Mouse (Mus musculus): Measurements from ENCODE around the gene Olfr465-ps1. TPM values are rescaled to one million over a fixed set of nuclear protein-coding genes. Genes with fewer than 3 reads are reported as not detected.

The Olfr465-ps1 gene
- total RNA-seq (2012; rRNA removed) (not detected in 2 replicates), total RNA-seq (2014; rRNA removed) (not detected in 2 replicates), polyA plus RNA-seq (2012; ENCODE audit: insufficient read length, low read depth) (not detected in 2 replicates)

DNA sequence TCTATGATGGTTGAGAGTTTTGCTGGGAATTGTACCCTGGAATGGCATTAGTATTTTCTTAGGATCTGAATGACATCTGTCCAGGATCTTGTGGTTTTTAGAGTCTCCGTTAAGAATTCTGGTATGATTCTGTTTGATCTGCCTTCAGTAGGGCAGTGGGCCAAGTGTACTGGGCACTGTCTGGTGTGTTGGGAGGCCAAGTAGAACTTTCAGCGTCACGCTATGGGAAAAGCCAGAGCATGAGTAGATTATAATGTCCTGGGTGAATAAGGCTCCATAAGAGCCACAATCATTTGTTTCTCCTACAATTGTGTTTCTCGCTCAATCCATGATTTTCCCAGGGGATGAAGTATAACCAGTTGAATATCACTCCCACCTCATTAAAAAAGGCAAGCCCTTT is at the start of gene Olfr465-ps1:
Olfr465-ps1 (plus strand) TSS at position 301 of the 400 bp plus-strand sequence.
- Histone ChIP-seq H3K9me3 (replicated peaks; ENCODE audit: low read length) (no peaks in the 10 kb centered on the region), H3K79me2 (replicated peaks; ENCODE audit: control insufficient read depth, extremely low read depth, insufficient read depth, poor library complexity, severe bottlenecking) (no peaks in the 10 kb centered on the region), H3K4me3 (replicated peaks in 1 of 3; ENCODE audit: low read depth in 2 of 3, low read length in 2 of 3, poor library complexity in 1 of 3) (no peak within 1 kb of the TSS), H3K27me3 (replicated peaks) (no peaks in the 10 kb centered on the region), H3K36me3 (replicated peaks in 1 of 2; ENCODE audit: control insufficient read depth in 1 of 2, insufficient read depth in 1 of 2, low read length in 1 of 2) (no peaks in the 10 kb centered on the region), H3K4me2 (ENCODE audit: insufficient read depth, low read depth, poor library complexity, severe bottlenecking) (no peak within 1 kb of the TSS), H3K27ac (ENCODE audit: insufficient read depth, low read depth) (no peak within 1 kb of the TSS), H3K4me1 (ENCODE audit: control insufficient read depth in 1 of 2, insufficient read depth in 2 of 2) (no peaks in the 10 kb centered on the region), H3K9ac (ENCODE audit: insufficient read depth, low read depth) (no peak within 1 kb of the TSS)
- DNase-seq (ENCODE audit: extremely low read depth) = no peak
- in situ Hi-C loops (cut with MboI; ENCODE audit: low pct_ligation_motif_present, low pct_unique_long_range_greater_than_20kb, low sequenced_read_pairs) = no loop called here
- TF ChIP-seq IRF4 (IDR thresholded peaks at IDR 0.05; ENCODE audit: low read depth, low read length) (no peak), PAX5 (IDR thresholded peaks at IDR 0.05; ENCODE audit: low read length) (no peak), NELFE (IDR thresholded peaks at IDR 0.05; ENCODE audit: low read depth, low read length) (no peak), HCFC1 (IDR thresholded peaks at IDR 0.05; ENCODE audit: low read depth, low read length) (no peak), CTCF (conservative IDR thresholded peaks at IDR 0.05 in 1 of 2, IDR thresholded peaks at IDR 0.05 in 1 of 2; ENCODE audit: low read depth in 2 of 2, low read length in 2 of 2) (no peak), NRF1 (IDR thresholded peaks at IDR 0.05; ENCODE audit: low read depth, low read length) (no peak), MAX (IDR thresholded peaks at IDR 0.05; ENCODE audit: low read length) (no peak), GABPA (IDR thresholded peaks at IDR 0.05; ENCODE audit: insufficient replicate concordance, low read depth, low read length) (no peak), ELF1 (IDR thresholded peaks at IDR 0.05; ENCODE audit: low read depth, low read length) (no peak), USF1 (IDR thresholded peaks at IDR 0.05; ENCODE audit: low read depth, low read length) (no peak), JUND (conservative IDR thresholded peaks at IDR 0.05; ENCODE audit: low read depth, low read length) (no peak), UBTF (IDR thresholded peaks at IDR 0.05; ENCODE audit: low read depth, low read length) (no peak), POLR2AphosphoS2 (IDR thresholded peaks at IDR 0.05; ENCODE audit: low read depth, low read length) (no peak), ZNF384 (IDR thresholded peaks at IDR 0.05; ENCODE audit: low read depth, low read length) (no peak), MAFK (IDR thresholded peaks at IDR 0.05; ENCODE audit: insufficient replicate concordance, low read length) (no peak), EP300 (IDR thresholded peaks at IDR 0.05; ENCODE audit: low read length) (no peak)
- dilution Hi-C loops (cut with MboI; ENCODE audit: extremely low pct_ligation_motif_present, extremely low pct_unique_long_range_greater_than_20kb, low sequenced_read_pairs) = no loop called here

DNA sequence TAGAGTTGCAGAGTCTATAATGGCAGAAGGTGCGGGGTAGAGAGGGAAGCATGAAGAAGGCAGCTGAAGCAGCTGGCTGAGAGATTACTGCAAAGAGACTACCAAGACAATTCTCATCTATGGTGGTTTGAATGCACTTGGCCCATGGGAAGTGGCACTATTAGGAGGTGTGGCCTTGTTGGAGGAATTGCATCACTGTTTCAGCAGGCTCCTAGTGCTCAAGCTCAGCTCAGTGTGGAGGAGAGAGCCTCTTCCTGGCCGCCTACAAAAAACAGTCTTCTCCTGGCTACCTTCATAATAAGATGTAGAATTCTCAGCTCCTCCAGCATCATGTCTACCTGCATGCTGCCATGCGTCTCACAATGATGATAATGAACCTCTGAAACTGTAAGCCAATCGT is 42.0 kb upstream of the Olfr465-ps1 start:
- in situ Hi-C loops (cut with MboI; ENCODE audit: low pct_ligation_motif_present, low pct_unique_long_range_greater_than_20kb, low sequenced_read_pairs) = no loop called here
- H3K9me3 ChIP-seq (replicated peaks; ENCODE audit: low read length) = no peaks in the 10 kb centered on the region
- H3K9ac ChIP-seq (ENCODE audit: insufficient read depth, low read depth) = no peak overlapping the region
- H3K27me3 ChIP-seq (replicated peaks) = no peaks in the 10 kb centered on the region
- H3K4me3 ChIP-seq (replicated peaks in 1 of 3; ENCODE audit: low read depth in 2 of 3, low read length in 2 of 3, poor library complexity in 1 of 3) = no peak overlapping the region
- DNase-seq (ENCODE audit: extremely low read depth) = no peak
- no peak overlapping the region for H3K4me2 ChIP-seq (ENCODE audit: insufficient read depth, low read depth, poor library complexity, severe bottlenecking)
- TF ChIP-seq ZKSCAN1 (IDR thresholded peaks at IDR 0.05; ENCODE audit: borderline replicate concordance, low read depth, low read length) = no peak
- TF ChIP-seq ZNF384 (IDR thresholded peaks at IDR 0.05; ENCODE audit: low read depth, low read length) = no peak
- no peak for TF ChIP-seq BHLHE40 (IDR thresholded peaks at IDR 0.05; ENCODE audit: low read depth, low read length)
- no peak for TF ChIP-seq ZMIZ1 (IDR thresholded peaks at IDR 0.05; ENCODE audit: low read depth, low read length)
- no peak for TF ChIP-seq CHD1 (IDR thresholded peaks at IDR 0.05; ENCODE audit: low read depth, low read length)
- no peak for TF ChIP-seq TBP (conservative IDR thresholded peaks at IDR 0.05; ENCODE audit: low read depth, low read length)
- H3K79me2 ChIP-seq (replicated peaks; ENCODE audit: control insufficient read depth, extremely low read depth, insufficient read depth, poor library complexity, severe bottlenecking) = peaks cover 3% of the 10 kb centered on the region
- dilution Hi-C loops (cut with MboI; ENCODE audit: extremely low pct_ligation_motif_present, extremely low pct_unique_long_range_greater_than_20kb, low sequenced_read_pairs) = no loop called here
- H3K36me3 ChIP-seq (replicated peaks in 1 of 2; ENCODE audit: control insufficient read depth in 1 of 2, insufficient read depth in 1 of 2, low read length in 1 of 2) = peaks cover 0 to 26% of the 10 kb centered on the region in 2 experiments
- no peaks in the 10 kb centered on the region for H3K4me1 ChIP-seq (ENCODE audit: control insufficient read depth in 1 of 2, insufficient read depth in 2 of 2)
- no peak overlapping the region for H3K27ac ChIP-seq (ENCODE audit: insufficient read depth, low read depth)

Measured in CH12.LX (cell line).